In the genomic region with DNA sequence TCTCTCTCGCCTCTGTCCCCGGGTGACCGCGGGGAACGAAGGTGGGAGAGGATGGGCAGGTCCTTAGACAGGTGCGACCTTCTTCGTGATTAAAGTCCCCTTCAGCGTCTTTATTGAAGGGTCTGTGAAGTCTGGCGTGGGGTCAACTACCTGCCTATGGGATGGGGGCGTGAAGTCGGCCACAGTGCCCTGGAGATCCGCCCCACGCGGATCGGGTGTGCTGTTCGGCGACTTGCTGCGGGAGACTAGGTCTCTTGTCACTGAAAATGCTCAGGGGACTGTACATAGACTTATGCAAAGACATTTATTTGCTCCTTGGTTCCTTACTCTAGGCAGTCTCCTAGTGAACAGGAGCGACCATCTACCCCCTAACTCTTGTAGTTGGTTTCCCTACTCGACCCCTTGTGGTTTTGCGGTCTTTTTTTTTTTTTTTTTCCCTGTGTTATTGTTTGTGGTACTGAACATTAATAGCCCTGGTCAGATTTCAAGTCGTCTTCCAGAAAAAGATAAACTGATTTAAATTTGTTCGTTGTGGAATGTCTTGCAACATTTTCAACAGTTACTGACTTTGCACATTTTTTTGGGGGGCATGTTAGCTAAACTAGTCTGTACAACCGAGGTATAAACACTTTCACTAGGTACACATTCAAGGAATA, we compare ENCODE assay signal across 7 mouse cellular contexts. TPM values are rescaled to one million over a fixed set of nuclear protein-coding genes. Genes with fewer than 3 reads are reported as not detected.
DNase-seq lines count a peak whose midpoint lies in the region; ATAC-seq and TF ChIP-seq lines count a peak whose summit lies in the region.

No protein-coding gene starts in this region.

- no peaks in the 10 kb centered on the region for H3K27me3 ChIP-seq in thymus, adult 2 months (ENCODE audit: control insufficient read depth, insufficient read depth, low read length)
- no peaks in the 10 kb centered on the region for H3K27me3 ChIP-seq in forebrain, embryonic 11.5 days (ENCODE audit: control insufficient read depth, insufficient read depth, low read length)
- H3K27me3 ChIP-seq in liver, embryonic 14.5 days (ENCODE audit: control insufficient read depth, insufficient read depth, low read length): no peaks in the 10 kb centered on the region

- no peak for ATAC-seq in forebrain, embryonic 11.5 days (replicated peaks; ENCODE audit: low FRiP score)
- peak; percentile 34 for ATAC-seq in liver, embryonic 14.5 days (ENCODE audit: insufficient read depth)

- H3K4me1 ChIP-seq in thymus, adult 2 months (replicated peaks; ENCODE audit: control insufficient read depth, insufficient read depth, low read length): peaks cover 6% of the 10 kb centered on the region
- 0 out of 2 replicates have a peak, but pooled peaks cover 3% of the 10 kb centered on the region for H3K4me1 ChIP-seq in forebrain, embryonic 11.5 days (replicated peaks; ENCODE audit: control insufficient read depth, insufficient read depth, low read length)
- peaks cover 29 to 31% of the 10 kb centered on the region in 2 experiments for H3K4me1 ChIP-seq in liver, embryonic 14.5 days (replicated peaks; ENCODE audit: control insufficient read depth in 2 of 2, insufficient read depth in 2 of 2, low read length in 1 of 2)

- H3K36me3 ChIP-seq in thymus, adult 2 months (ENCODE audit: control insufficient read depth, insufficient read depth, low read length): no peaks in the 10 kb centered on the region
- H3K36me3 ChIP-seq in forebrain, embryonic 11.5 days (ENCODE audit: control insufficient read depth, insufficient read depth, low read length): no peaks in the 10 kb centered on the region
- H3K36me3 ChIP-seq in liver, embryonic 14.5 days (replicated peaks; ENCODE audit: control insufficient read depth, insufficient read depth, low read depth): no peaks in the 10 kb centered on the region

- H3K4me2 ChIP-seq in forebrain, embryonic 11.5 days (ENCODE audit: low read depth, low read length, severe bottlenecking): peak overlapping the region; percentile 70
- peak overlapping the region; percentile 99 for H3K4me2 ChIP-seq in liver, embryonic 14.5 days (ENCODE audit: low read depth)

- no peak for TF ChIP-seq POLR2A in thymus, adult 2 months (IDR thresholded peaks at IDR 0.05; ENCODE audit: control insufficient read depth, extremely low read depth, insufficient read depth, low read length, poor library complexity)

- H3K27ac ChIP-seq in thymus, adult 2 months (ENCODE audit: control insufficient read depth, insufficient read depth, low read length): peak overlapping the region; percentile 80
- H3K27ac ChIP-seq in forebrain, embryonic 11.5 days (ENCODE audit: low read depth, low read length): peak overlapping the region; percentile 81
- peak overlapping the region; percentile 80 for H3K27ac ChIP-seq in liver, embryonic 14.5 days

- TF ChIP-seq EP300 in liver, embryonic 14.5 days (IDR thresholded peaks at IDR 0.05; ENCODE audit: low read depth): no peak

- peak overlapping the region; percentile 91 for H3K9ac ChIP-seq in forebrain, embryonic 11.5 days (ENCODE audit: low read length)
- H3K9ac ChIP-seq in liver, embryonic 14.5 days (replicated peaks): peak overlapping the region; percentile 91

- peak overlapping the region; percentile 93 for H3K4me3 ChIP-seq in thymus, adult 2 months (ENCODE audit: control insufficient read depth, insufficient read depth, low read length)
- peak overlapping the region; percentile 74 for H3K4me3 ChIP-seq in forebrain, embryonic 11.5 days (ENCODE audit: low read depth, low read length)
- H3K4me3 ChIP-seq in liver, embryonic 14.5 days (ENCODE audit: insufficient read depth in 1 of 2, low read depth in 2 of 2, low read length in 2 of 2): peak overlapping the region; percentile 78 to 79

- WGBS in thymus, adult 2 months: under 1% methylated on average over 24 of the region's 24 CpGs
- WGBS in forebrain, embryonic 11.5 days: 6% methylated on average over 24 of the region's 24 CpGs
- under 1% methylated on average over 24 of the region's 24 CpGs for whole genome bisulfite sequencing in liver, embryonic 14.5 days (ENCODE audit: insufficient replicate concordance)

- TF ChIP-seq CTCF in thymus, adult 2 months (IDR thresholded peaks at IDR 0.05; ENCODE audit: borderline replicate concordance, control insufficient read depth, extremely low read depth, insufficient read depth, low read length, poor library complexity): 0 out of 2 replicates have a peak, but pooled peaks have one; percentile 28
- TF ChIP-seq CTCF in liver, embryonic 14.5 days (IDR thresholded peaks at IDR 0.05; ENCODE audit: low read depth): no peak

- DNase-seq in thymus, adult 2 months: no peak
- no peak for DNase-seq in thymus, postnatal 10 days (ENCODE audit: low spot score in 2 of 2)
- no peak for DNase-seq in forebrain, embryonic 11.5 days (ENCODE audit: low spot score)
- peak in 1 of 3 experiments; percentile 37 for DNase-seq in liver, embryonic 14.5 days (ENCODE audit: low read depth in 3 of 3, low spot score in 3 of 3)
- DNase-seq in B cell, adult 2 months: no peak
- DNase-seq in right cerebral cortex, postnatal 4 days: no peak
- DNase-seq in layer of hippocampus, postnatal 14 days (ENCODE audit: low spot score in 2 of 2): no peak

- no peaks in the 10 kb centered on the region for H3K9me3 ChIP-seq in forebrain, embryonic 11.5 days (ENCODE audit: control insufficient read depth, low read length)
- no peaks in the 10 kb centered on the region for H3K9me3 ChIP-seq in liver, embryonic 14.5 days (ENCODE audit: control insufficient read depth, low read length)

RNA-seq across cellular contexts. Expression of gene Adam17, which starts 0.5 kb away (rescaled TPM):
- polyA plus RNA-seq in thymus, adult 2 months (2012; rRNA removed): 40.9 and 41.5 TPM in 2 replicates
- 36.4 and 36.6 TPM in 2 replicates for polyA plus RNA-seq in forebrain, embryonic 11.5 days (2014; fragmentation: Nextera tagmentation; extraction: Ambion mirVana)
- 6.2 and 9.4 TPM in 2 replicates for polyA plus RNA-seq in liver, embryonic 14.5 days (2012; rRNA removed)
- 14.0 and 16.9 TPM in 2 replicates for polyA plus RNA-seq in liver, embryonic 14.5 days (2014; fragmentation: Nextera tagmentation; extraction: Ambion mirVana)
- total RNA-seq in layer of hippocampus, postnatal 14 days (2021): 10 to 100 TPM; 22.8 to 26.3 TPM

RNA-seq across cellular contexts. Expression of gene Ywhaq, which starts 43.5 kb away (rescaled TPM):
- polyA plus RNA-seq in thymus, adult 2 months (2012; rRNA removed): 40.8 and 61.1 TPM in 2 replicates
- 1,096 and 1,151 TPM in 2 replicates for polyA plus RNA-seq in forebrain, embryonic 11.5 days (2014; fragmentation: Nextera tagmentation; extraction: Ambion mirVana)
- polyA plus RNA-seq in liver, embryonic 14.5 days (2012; rRNA removed): 54.9 and 74.0 TPM in 2 replicates
- 202 and 210 TPM in 2 replicates for polyA plus RNA-seq in liver, embryonic 14.5 days (2014; fragmentation: Nextera tagmentation; extraction: Ambion mirVana)
- 100 to 1,000 TPM; 556 to 594 TPM for total RNA-seq in layer of hippocampus, postnatal 14 days (2021)

RNA-seq across cellular contexts. Expression of gene Iah1, which starts 57.8 kb away (rescaled TPM):
- 50.1 and 53.6 TPM in 2 replicates for polyA plus RNA-seq in thymus, adult 2 months (2012; rRNA removed)
- polyA plus RNA-seq in forebrain, embryonic 11.5 days (2014; fragmentation: Nextera tagmentation; extraction: Ambion mirVana): 45.0 and 48.4 TPM in 2 replicates
- polyA plus RNA-seq in liver, embryonic 14.5 days (2012; rRNA removed): 23.8 and 27.2 TPM in 2 replicates
- 34.0 and 38.1 TPM in 2 replicates for polyA plus RNA-seq in liver, embryonic 14.5 days (2014; fragmentation: Nextera tagmentation; extraction: Ambion mirVana)
- total RNA-seq in layer of hippocampus, postnatal 14 days (2021): 10 to 100 TPM; 17.6 to 19.2 TPM
